Mouse (Mus musculus): ENCODE results near the gene Klk1b4. TPM values are rescaled to one million over a fixed set of nuclear protein-coding genes. Genes with fewer than 3 reads are reported as not detected.

Klk1b4 gene
- polyA plus RNA-seq (2015; fragmentation: Illumina TruSeq; extraction: RNeasy Lipid Tissue Mini Kit (QIAGEN cat#74804); ENCODE audit: low read depth, low replicate concordance), result not detected

GRCm38 (mm10) chr7:44207135-44207534 is at the start of gene Klk1b4:
TSS of gene Klk1b4 (plus strand) at chr7:44207435.

GRCm38 (mm10) chr7:44187936-44188335 is 19.3 kb upstream of the Klk1b4 start, which contains the start of gene Klk1b24:
TSS of gene Klk1b24 (plus strand) at chr7:44188236.

GRCm38 (mm10) chr7:44197891-44198290 is 9.3 kb upstream of the Klk1b4 start, which contains the start of gene Klk1b3:
TSS of gene Klk1b3 (plus strand) at chr7:44198191.

GRCm38 (mm10) chr7:44215645-44216044 is 8.4 kb downstream of the Klk1b4 start, which contains the start of gene Klk1b5:
TSS of gene Klk1b5 (plus strand) at chr7:44215945.

GRCm38 (mm10) chr7:44225076-44225475 is 17.8 kb downstream of the Klk1b4 start, which contains the start of gene Klk1:
TSS of gene Klk1 (plus strand) at chr7:44225360.

DNA sequence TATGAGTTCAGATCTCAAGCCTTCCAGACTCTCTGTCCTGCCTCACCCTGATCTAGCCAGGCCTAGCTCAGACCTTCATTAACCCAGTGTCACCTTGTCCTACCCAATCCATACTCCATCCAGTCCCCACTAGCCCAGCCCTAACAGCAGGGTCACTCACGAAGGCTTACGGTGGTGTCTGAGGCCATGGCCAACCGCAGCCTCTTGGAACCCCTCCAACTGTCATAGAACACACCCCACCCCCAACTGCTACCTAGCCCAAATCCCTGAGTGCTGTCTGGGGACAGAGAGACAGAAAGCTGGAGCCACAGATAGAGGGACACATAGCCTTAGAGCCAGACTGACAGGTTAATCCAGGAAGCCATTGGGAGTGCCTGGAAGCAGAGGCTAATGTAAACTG is 28.7 kb downstream of the Klk1b4 start, which contains the start of gene Gm36864:
TSS of gene Gm36864 (plus strand) at position 269 of the 400 bp plus-strand sequence.

DNA sequence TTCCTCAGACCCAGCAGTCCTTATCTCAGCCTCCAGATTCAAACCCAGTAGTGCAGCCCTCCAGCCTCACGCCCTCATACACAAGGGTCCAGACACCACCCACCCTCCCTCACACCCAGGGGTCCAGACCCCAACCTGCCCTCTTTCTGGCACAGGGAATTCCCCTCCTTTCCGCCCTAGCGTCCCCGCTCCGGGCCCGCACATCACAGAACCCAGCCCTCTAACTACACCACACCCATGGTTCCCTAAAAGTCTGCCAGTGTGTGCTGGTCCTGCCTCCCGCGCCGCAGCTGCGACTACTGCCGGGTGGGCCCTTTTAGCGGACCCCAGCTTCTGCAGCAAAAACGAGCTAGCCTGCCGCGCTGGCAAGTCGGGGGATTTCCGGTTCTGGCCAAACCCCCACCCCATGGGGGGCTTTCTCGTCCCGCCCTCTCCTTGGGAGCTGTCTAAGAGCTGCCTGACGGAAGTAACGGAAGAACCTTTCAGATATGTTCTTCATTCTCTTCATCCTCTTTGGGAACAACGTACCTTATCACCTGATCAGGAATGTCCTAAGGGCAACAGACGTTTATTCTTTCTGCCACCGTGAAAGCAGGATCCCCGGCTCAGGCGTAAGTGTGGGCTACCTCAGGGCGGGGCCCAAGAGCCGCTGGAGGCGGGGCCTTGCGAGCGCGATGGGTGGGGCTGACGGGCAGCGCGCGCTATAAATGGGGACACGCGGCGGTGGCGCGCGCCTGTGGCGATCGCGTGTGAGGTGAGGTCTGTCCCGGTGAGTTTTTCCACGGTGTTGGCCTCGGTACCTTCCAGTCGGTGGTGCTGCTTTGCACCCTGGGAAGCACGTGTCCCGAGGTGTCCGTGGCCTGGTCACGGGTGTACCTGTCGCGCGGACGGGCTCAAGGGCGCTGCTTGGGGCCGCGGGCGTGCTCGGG is 39.1 kb downstream of the Klk1b4 start, which contains the start of the genes 1700028J19Rik and 2410002F23Rik:
TSS of gene 1700028J19Rik (minus strand) at position 641 of the 929 bp plus-strand sequence.
TSS of gene 2410002F23Rik (plus strand) at position 668 of the 929 bp plus-strand sequence.

GRCm38 (mm10) chr7:44257278-44257677 is 50.0 kb downstream of the Klk1b4 start, which contains the start of gene Acp4:
TSS of gene Acp4 (minus strand) at chr7:44257378.

DNA sequence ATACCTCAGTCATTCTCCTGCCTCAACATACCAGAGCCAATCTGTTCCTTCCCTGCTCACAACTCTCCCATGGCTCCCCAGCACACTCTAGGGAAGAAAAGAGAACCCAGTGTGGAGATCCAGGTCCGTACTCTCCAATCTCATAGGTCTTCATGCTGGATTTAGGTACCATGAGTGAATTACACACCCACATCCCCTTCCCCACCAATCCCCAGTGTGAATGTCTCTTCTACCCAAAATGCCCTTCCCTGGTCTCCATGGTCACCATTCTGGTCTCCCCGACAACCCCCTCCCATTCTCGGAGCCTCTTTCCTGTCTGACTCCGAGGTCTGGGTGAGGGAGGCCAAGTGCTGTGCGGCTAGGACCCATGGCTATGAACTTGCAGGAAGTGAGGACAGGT is 53.9 kb downstream of the Klk1b4 start, which contains the start of gene Gm15517:
TSS of gene Gm15517 (plus strand) at position 301 of the 400 bp plus-strand sequence.

Other genes starting within 250 kb of the Klk1b4 start
- gene Klk1b1, start 240.7 kb upstream of the Klk1b4 start, polyA plus RNA-seq (2015; fragmentation: Illumina TruSeq; extraction: RNeasy Lipid Tissue Mini Kit (QIAGEN cat#74804); ENCODE audit: low read depth, low replicate concordance), result not detected
- not detected for gene Klk1b9, start 231.4 kb upstream of the Klk1b4 start, polyA plus RNA-seq (2015; fragmentation: Illumina TruSeq; extraction: RNeasy Lipid Tissue Mini Kit (QIAGEN cat#74804); ENCODE audit: low read depth, low replicate concordance)
- gene Klk1b11, start 211.6 kb upstream of the Klk1b4 start, polyA plus RNA-seq (2015; fragmentation: Illumina TruSeq; extraction: RNeasy Lipid Tissue Mini Kit (QIAGEN cat#74804); ENCODE audit: low read depth, low replicate concordance), result not detected
- not detected for gene Klk1b26, start 195.3 kb upstream of the Klk1b4 start, polyA plus RNA-seq (2015; fragmentation: Illumina TruSeq; extraction: RNeasy Lipid Tissue Mini Kit (QIAGEN cat#74804); ENCODE audit: low read depth, low replicate concordance)
- gene Klk1b27, start 155.1 kb upstream of the Klk1b4 start, polyA plus RNA-seq (2015; fragmentation: Illumina TruSeq; extraction: RNeasy Lipid Tissue Mini Kit (QIAGEN cat#74804); ENCODE audit: low read depth, low replicate concordance), result not detected
- not detected for gene Klk1b21, start 105.1 kb upstream of the Klk1b4 start, polyA plus RNA-seq (2015; fragmentation: Illumina TruSeq; extraction: RNeasy Lipid Tissue Mini Kit (QIAGEN cat#74804); ENCODE audit: low read depth, low replicate concordance)
- gene Klk1b22, start 94.8 kb upstream of the Klk1b4 start, polyA plus RNA-seq (2015; fragmentation: Illumina TruSeq; extraction: RNeasy Lipid Tissue Mini Kit (QIAGEN cat#74804); ENCODE audit: low read depth, low replicate concordance), result not detected
- gene Klk1b16, start 70.7 kb upstream of the Klk1b4 start, polyA plus RNA-seq (2015; fragmentation: Illumina TruSeq; extraction: RNeasy Lipid Tissue Mini Kit (QIAGEN cat#74804); ENCODE audit: low read depth, low replicate concordance), result not detected
- not detected for gene Klk1b24, start 19.2 kb upstream of the Klk1b4 start, polyA plus RNA-seq (2015; fragmentation: Illumina TruSeq; extraction: RNeasy Lipid Tissue Mini Kit (QIAGEN cat#74804); ENCODE audit: low read depth, low replicate concordance)
- not detected for gene Klk1b3, start 9.2 kb upstream of the Klk1b4 start, polyA plus RNA-seq (2015; fragmentation: Illumina TruSeq; extraction: RNeasy Lipid Tissue Mini Kit (QIAGEN cat#74804); ENCODE audit: low read depth, low replicate concordance)
- gene Klk1b5, start 8.5 kb downstream of the Klk1b4 start, polyA plus RNA-seq (2015; fragmentation: Illumina TruSeq; extraction: RNeasy Lipid Tissue Mini Kit (QIAGEN cat#74804); ENCODE audit: low read depth, low replicate concordance), result not detected
- gene Klk1, start 17.9 kb downstream of the Klk1b4 start, polyA plus RNA-seq (2015; fragmentation: Illumina TruSeq; extraction: RNeasy Lipid Tissue Mini Kit (QIAGEN cat#74804); ENCODE audit: low read depth, low replicate concordance), result not detected
- gene Gm36864, start 28.7 kb downstream of the Klk1b4 start, polyA plus RNA-seq (2015; fragmentation: Illumina TruSeq; extraction: RNeasy Lipid Tissue Mini Kit (QIAGEN cat#74804); ENCODE audit: low read depth, low replicate concordance), result not detected
- 1.4 TPM for gene 1700028J19Rik, start 39.3 kb downstream of the Klk1b4 start, polyA plus RNA-seq (2015; fragmentation: Illumina TruSeq; extraction: RNeasy Lipid Tissue Mini Kit (QIAGEN cat#74804); ENCODE audit: low read depth, low replicate concordance)
- gene 2410002F23Rik, start 39.3 kb downstream of the Klk1b4 start, polyA plus RNA-seq (2015; fragmentation: Illumina TruSeq; extraction: RNeasy Lipid Tissue Mini Kit (QIAGEN cat#74804); ENCODE audit: low read depth, low replicate concordance), result 69.9 TPM
- not detected for gene Acp4, start 49.9 kb downstream of the Klk1b4 start, polyA plus RNA-seq (2015; fragmentation: Illumina TruSeq; extraction: RNeasy Lipid Tissue Mini Kit (QIAGEN cat#74804); ENCODE audit: low read depth, low replicate concordance)
- gene Gm15517, start 54.0 kb downstream of the Klk1b4 start, polyA plus RNA-seq (2015; fragmentation: Illumina TruSeq; extraction: RNeasy Lipid Tissue Mini Kit (QIAGEN cat#74804); ENCODE audit: low read depth, low replicate concordance), result not detected
- 3.5 TPM for gene Clec11a, start 99.5 kb downstream of the Klk1b4 start, polyA plus RNA-seq (2015; fragmentation: Illumina TruSeq; extraction: RNeasy Lipid Tissue Mini Kit (QIAGEN cat#74804); ENCODE audit: low read depth, low replicate concordance)
- 128 TPM for gene Shank1, start 102.8 kb downstream of the Klk1b4 start, polyA plus RNA-seq (2015; fragmentation: Illumina TruSeq; extraction: RNeasy Lipid Tissue Mini Kit (QIAGEN cat#74804); ENCODE audit: low read depth, low replicate concordance)
- 52.4 TPM for gene Syt3, start 176.7 kb downstream of the Klk1b4 start, polyA plus RNA-seq (2015; fragmentation: Illumina TruSeq; extraction: RNeasy Lipid Tissue Mini Kit (QIAGEN cat#74804); ENCODE audit: low read depth, low replicate concordance)
- gene 1700008O03Rik, start 178.4 kb downstream of the Klk1b4 start, polyA plus RNA-seq (2015; fragmentation: Illumina TruSeq; extraction: RNeasy Lipid Tissue Mini Kit (QIAGEN cat#74804); ENCODE audit: low read depth, low replicate concordance), result 2.1 TPM
- gene Lrrc4b, start 221.6 kb downstream of the Klk1b4 start, polyA plus RNA-seq (2015; fragmentation: Illumina TruSeq; extraction: RNeasy Lipid Tissue Mini Kit (QIAGEN cat#74804); ENCODE audit: low read depth, low replicate concordance), result 115 TPM

All from brain, adult 10 weeks (tissue).